Mouse (Mus musculus): Measurements from ENCODE around the gene 5430419D17Rik.

- TF ChIP-seq CTCF (IDR thresholded peaks at IDR 0.05; ENCODE audit: control insufficient read depth, insufficient read depth, low read length) (no peak), POLR2A (IDR thresholded peaks at IDR 0.05; ENCODE audit: borderline replicate concordance, control insufficient read depth, low read depth, low read length) (no peak)
These were observed 82.6 kb downstream of the 5430419D17Rik start for GRCm38 (mm10) chr7:131256841-131257240.
